Mouse (Mus musculus) E14TG2a.4 (cell line): ENCODE results near the gene Axl.

Experiments
- CTCF ChIP-seq: conservative IDR thresholded peaks from 2 replicates; pipeline ENCODE4 v1.5.1; 2014; ENCODE audit warnings: low read length
- POU5F1 ChIP-seq: IDR thresholded peaks from 2 replicates; pipeline ENCODE4 v1.6.1; 2014; ENCODE audit warnings: low read length, borderline replicate concordance

DNA sequence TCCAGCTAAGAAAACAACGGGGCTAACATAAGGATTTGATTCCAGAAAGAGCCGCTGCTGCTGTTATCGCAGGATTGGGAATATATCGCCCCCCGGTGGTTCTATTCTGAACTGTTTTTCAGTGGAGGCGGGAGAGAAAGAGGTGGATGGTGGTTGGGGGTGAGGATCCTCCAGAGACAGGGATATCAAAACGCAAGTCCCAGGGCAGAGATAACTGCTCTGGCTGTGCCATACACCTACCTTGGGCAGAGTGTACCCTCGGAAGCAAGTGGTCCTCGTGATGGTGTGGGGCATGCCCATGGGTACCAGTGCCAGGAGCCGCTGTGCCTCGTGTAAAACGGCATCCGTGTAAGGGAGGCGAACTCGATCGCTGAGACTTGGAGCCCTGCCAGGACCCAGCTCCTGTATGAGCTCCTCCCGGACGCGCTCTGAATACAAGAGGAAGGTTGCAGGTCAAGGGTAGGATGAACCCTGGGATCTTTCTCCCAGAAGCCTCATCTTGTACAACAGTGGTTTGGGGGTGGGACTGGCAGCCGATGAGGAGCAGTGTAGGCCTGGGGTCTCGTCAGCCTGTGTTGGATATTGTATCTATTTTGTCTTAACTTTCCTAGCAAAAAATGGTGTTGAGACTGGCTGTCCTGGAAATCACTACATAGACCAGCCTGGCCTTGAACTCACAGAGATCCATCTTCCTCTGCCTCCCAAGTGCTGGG, 17.3 kb upstream of the Axl start:
- TF ChIP-seq CTCF (peak; percentile 85), POU5F1 (no peak)
